Mouse (Mus musculus): ENCODE measurements around the gene Polr1e. TPM values are rescaled to one million over a fixed set of nuclear protein-coding genes. Genes with fewer than 3 reads are reported as not detected.

The Polr1e gene
- polyA plus RNA-seq (2015; fragmentation: Nextera tagmentation; extraction: Ambion mirVana), result 36.7 and 37.3 TPM in 2 replicates

- ATAC-seq, result peak; percentile 90
- Histone ChIP-seq H3K4me3 (replicated peaks) (peak within 1 kb of the TSS; percentile 56), H3K4me1 (replicated peaks) (peaks cover 30% of the 10 kb centered on the region), H3K36me3 (peaks cover 17% of the 10 kb centered on the region), H3K4me2 (replicated peaks) (peak within 1 kb of the TSS; percentile 96), H3K27me3 (no peaks in the 10 kb centered on the region), H3K27ac (peak within 1 kb of the TSS; percentile 31; the same call in 1 of the 2 replicates), H3K9ac (replicated peaks) (peak within 1 kb of the TSS; percentile 77), H3K9me3 (no peaks in the 10 kb centered on the region)
- WGBS, result 1% methylated on average over 29 of the region's 29 CpGs
Measured at GRCm38 (mm10) chr4:45018452-45018980, at the start of gene Polr1e. Gene Polr1e, plus strand, starts transcription at chr4:45018583.

GRCm38 (mm10) chr4:44970056-44970455 lies 48.3 kb upstream of the Polr1e start:
- 92% methylated on average over 7 of the region's 7 CpGs for WGBS
- no peak overlapping the region for H3K4me2 ChIP-seq (replicated peaks)

GRCm38 (mm10) chr4:44970612-44971110 lies 47.7 kb upstream of the Polr1e start:
- no peak overlapping the region for H3K9ac ChIP-seq (replicated peaks)
- 25% methylated on average over 10 of the region's 10 CpGs for WGBS

More at GRCm38 (mm10) chr4:44970056-44970455, 48.3 kb upstream of the Polr1e start:
- Histone ChIP-seq H3K36me3 (no peaks in the 10 kb centered on the region), H3K9me3 (no peaks in the 10 kb centered on the region), H3K9ac (replicated peaks) (no peak overlapping the region), H3K4me1 (replicated peaks) (peaks cover 4% of the 10 kb centered on the region; the same call in 1 of the 2 replicates), H3K27ac (no peak overlapping the region), H3K4me3 (replicated peaks) (no peak overlapping the region), H3K27me3 (no peaks in the 10 kb centered on the region)
- no peak for ATAC-seq

GRCm38 (mm10) chr4:44973450-44973849 lies 44.9 kb upstream of the Polr1e start:
- 18% methylated on average over 9 of the region's 9 CpGs for WGBS
- Histone ChIP-seq H3K36me3 (no peaks in the 10 kb centered on the region), H3K9ac (replicated peaks) (no peak overlapping the region), H3K27ac (no peak overlapping the region), H3K27me3 (no peaks in the 10 kb centered on the region), H3K4me2 (replicated peaks) (peak overlapping the region; percentile 36), H3K9me3 (no peaks in the 10 kb centered on the region), H3K4me3 (replicated peaks) (no peak overlapping the region), H3K4me1 (replicated peaks) (peaks cover 4% of the 10 kb centered on the region; the same call in 1 of the 2 replicates)
- ATAC-seq, result 0 out of 2 replicates have a peak, but pooled peaks have one; percentile 40

More at GRCm38 (mm10) chr4:44970612-44971110, 47.7 kb upstream of the Polr1e start:
- no peak for ATAC-seq
- Histone ChIP-seq H3K4me1 (replicated peaks) (peaks cover 4% of the 10 kb centered on the region; the same call in 1 of the 2 replicates), H3K27me3 (no peaks in the 10 kb centered on the region), H3K27ac (no peak overlapping the region), H3K9me3 (no peaks in the 10 kb centered on the region), H3K36me3 (no peaks in the 10 kb centered on the region), H3K4me3 (replicated peaks) (no peak overlapping the region), H3K4me2 (replicated peaks) (no peak overlapping the region)

- WGBS, result 62% methylated on average over 14 of the region's 14 CpGs
Measured at GRCm38 (mm10) chr4:44973871-44974270, 44.5 kb upstream of the Polr1e start.

GRCm38 (mm10) chr4:44974331-44974730 lies 44.1 kb upstream of the Polr1e start:
- Histone ChIP-seq H3K4me2 (replicated peaks) (no peak overlapping the region), H3K27me3 (no peaks in the 10 kb centered on the region), H3K27ac (no peak overlapping the region), H3K4me3 (replicated peaks) (no peak overlapping the region), H3K9ac (replicated peaks) (no peak overlapping the region), H3K4me1 (replicated peaks) (peaks cover 4% of the 10 kb centered on the region; the same call in 1 of the 2 replicates), H3K9me3 (no peaks in the 10 kb centered on the region), H3K36me3 (no peaks in the 10 kb centered on the region)
- ATAC-seq, result no peak
- WGBS, result 83% methylated on average over 8 of the region's 8 CpGs

More at GRCm38 (mm10) chr4:44973871-44974270, 44.5 kb upstream of the Polr1e start:
- H3K4me3 ChIP-seq (replicated peaks), result no peak overlapping the region
- H3K9me3 ChIP-seq, result no peaks in the 10 kb centered on the region
- H3K36me3 ChIP-seq, result no peaks in the 10 kb centered on the region
- peak overlapping the region; percentile 36 for H3K4me2 ChIP-seq (replicated peaks)
- no peak overlapping the region for H3K27ac ChIP-seq
- ATAC-seq, result peak; percentile 27; the same call in 1 of the 2 replicates
- peaks cover 4% of the 10 kb centered on the region; the same call in 1 of the 2 replicates for H3K4me1 ChIP-seq (replicated peaks)
- H3K9ac ChIP-seq (replicated peaks), result no peak overlapping the region; the same call in 1 of the 2 replicates
- H3K27me3 ChIP-seq, result no peaks in the 10 kb centered on the region

GRCm38 (mm10) chr4:44976026-44976615 lies 42.3 kb upstream of the Polr1e start:
- H3K27me3 ChIP-seq, result no peaks in the 10 kb centered on the region
- H3K4me2 ChIP-seq (replicated peaks), result no peak overlapping the region
- WGBS, result 84% methylated on average over 6 of the region's 6 CpGs
- no peak overlapping the region for H3K27ac ChIP-seq
- H3K9ac ChIP-seq (replicated peaks), result no peak overlapping the region
- no peak overlapping the region for H3K4me3 ChIP-seq (replicated peaks)
- H3K4me1 ChIP-seq (replicated peaks), result peaks cover 13% of the 10 kb centered on the region
- no peak for ATAC-seq
- no peaks in the 10 kb centered on the region for H3K9me3 ChIP-seq
- H3K36me3 ChIP-seq, result no peaks in the 10 kb centered on the region

GRCm38 (mm10) chr4:44976921-44977710 lies 41.3 kb upstream of the Polr1e start:
- no peaks in the 10 kb centered on the region for H3K9me3 ChIP-seq
- H3K27me3 ChIP-seq, result no peaks in the 10 kb centered on the region
- 91% methylated on average over 10 of the region's 10 CpGs for WGBS
- H3K4me3 ChIP-seq (replicated peaks), result no peak overlapping the region
- no peak for ATAC-seq
- no peak overlapping the region for H3K9ac ChIP-seq (replicated peaks)
- no peak overlapping the region for H3K27ac ChIP-seq
- H3K36me3 ChIP-seq, result no peaks in the 10 kb centered on the region
- H3K4me1 ChIP-seq (replicated peaks), result peaks cover 22% of the 10 kb centered on the region
- H3K4me2 ChIP-seq (replicated peaks), result no peak overlapping the region

- 81% methylated on average over 5 of the region's 5 CpGs for WGBS
Measured at GRCm38 (mm10) chr4:44978175-44978574, 40.2 kb upstream of the Polr1e start.

GRCm38 (mm10) chr4:44979794-44980338 lies 38.5 kb upstream of the Polr1e start:
- Histone ChIP-seq H3K27ac (no peak overlapping the region), H3K9ac (replicated peaks) (no peak overlapping the region), H3K36me3 (0 out of 2 replicates have a peak, but pooled peaks cover 6% of the 10 kb centered on the region), H3K4me3 (replicated peaks) (no peak overlapping the region), H3K27me3 (no peaks in the 10 kb centered on the region), H3K4me1 (replicated peaks) (peaks cover 27% of the 10 kb centered on the region), H3K4me2 (replicated peaks) (no peak overlapping the region), H3K9me3 (no peaks in the 10 kb centered on the region)
- 88% methylated on average over 7 of the region's 7 CpGs for WGBS
- no peak for ATAC-seq

More at GRCm38 (mm10) chr4:44978175-44978574, 40.2 kb upstream of the Polr1e start:
- no peak overlapping the region for H3K4me2 ChIP-seq (replicated peaks)
- peaks cover 30% of the 10 kb centered on the region for H3K4me1 ChIP-seq (replicated peaks)
- no peak for ATAC-seq
- H3K9me3 ChIP-seq, result no peaks in the 10 kb centered on the region
- no peak overlapping the region for H3K27ac ChIP-seq
- H3K36me3 ChIP-seq, result no peaks in the 10 kb centered on the region
- H3K27me3 ChIP-seq, result no peaks in the 10 kb centered on the region
- H3K9ac ChIP-seq (replicated peaks), result no peak overlapping the region
- no peak overlapping the region for H3K4me3 ChIP-seq (replicated peaks)

GRCm38 (mm10) chr4:44981280-44981973 lies 37.0 kb upstream of the Polr1e start, which contains the start of gene Grhpr:
Gene Grhpr, plus strand, starts transcription at chr4:44981395.
- Histone ChIP-seq H3K9ac (replicated peaks) (peak within 1 kb of the TSS; percentile 76), H3K4me2 (replicated peaks) (peak within 1 kb of the TSS; percentile 85), H3K36me3 (0 out of 2 replicates have a peak, but pooled peaks cover 6% of the 10 kb centered on the region), H3K4me1 (replicated peaks) (peaks cover 27% of the 10 kb centered on the region), H3K9me3 (no peaks in the 10 kb centered on the region), H3K27ac (peak within 1 kb of the TSS; percentile 22; the same call in 1 of the 2 replicates), H3K27me3 (no peaks in the 10 kb centered on the region), H3K4me3 (replicated peaks) (peak within 1 kb of the TSS; percentile 56)
- WGBS, result under 1% methylated on average over 40 of the region's 40 CpGs
- peak; percentile 90 for ATAC-seq
